Mouse (Mus musculus) kidney, adult 11 months (tissue): Measurements from ENCODE around the gene Cactin.
A peak's percentile ranks its signal among the peaks of the same experiment; 100 is the strongest.

Experiments
- DNase-seq: peaks from one replicate; pipeline ENCODE4 v3.0.0; 2022

Cactin gene

GRCm38 (mm10) chr10:81298369-81299100 lies 22.4 kb upstream of the Cactin start:
- no peak for DNase-seq

GRCm38 (mm10) chr10:81299585-81300351 lies 21.1 kb upstream of the Cactin start:
- peak; percentile 84 for DNase-seq

GRCm38 (mm10) chr10:81300352-81300907 lies 20.5 kb upstream of the Cactin start:
- DNase-seq, result peak; percentile 88

GRCm38 (mm10) chr10:81301321-81301720 lies 19.6 kb upstream of the Cactin start:
- DNase-seq, result no peak

- DNase-seq, result no peak
Measured at GRCm38 (mm10) chr10:81302288-81302687, 18.6 kb upstream of the Cactin start.

- no peak for DNase-seq
Measured at GRCm38 (mm10) chr10:81302781-81303218, 18.1 kb upstream of the Cactin start.

- no peak for DNase-seq
Measured at GRCm38 (mm10) chr10:81303258-81303657, 17.6 kb upstream of the Cactin start.

- DNase-seq, result no peak
Measured at GRCm38 (mm10) chr10:81303761-81304160, 17.1 kb upstream of the Cactin start.

GRCm38 (mm10) chr10:81304597-81305238 lies 16.2 kb upstream of the Cactin start:
- no peak for DNase-seq

- no peak for DNase-seq
Measured at GRCm38 (mm10) chr10:81305663-81306062, 15.2 kb upstream of the Cactin start.

GRCm38 (mm10) chr10:81306173-81306668 lies 14.7 kb upstream of the Cactin start:
- no peak for DNase-seq

GRCm38 (mm10) chr10:81306837-81307682 lies 13.8 kb upstream of the Cactin start:
- no peak for DNase-seq

GRCm38 (mm10) chr10:81309571-81309970 lies 11.3 kb upstream of the Cactin start:
- DNase-seq, result no peak

GRCm38 (mm10) chr10:81313581-81313980 lies 7.3 kb upstream of the Cactin start:
- DNase-seq, result no peak

GRCm38 (mm10) chr10:81314201-81314600 lies 6.7 kb upstream of the Cactin start:
- no peak for DNase-seq

GRCm38 (mm10) chr10:81315587-81315986 lies 5.3 kb upstream of the Cactin start:
- no peak for DNase-seq

- DNase-seq, result no peak
Measured at GRCm38 (mm10) chr10:81316338-81317060, 4.4 kb upstream of the Cactin start.

GRCm38 (mm10) chr10:81317273-81317672 lies 3.6 kb upstream of the Cactin start:
- DNase-seq, result peak; percentile 78

- peak; percentile 49 for DNase-seq
Measured at GRCm38 (mm10) chr10:81318589-81319329, 2.1 kb upstream of the Cactin start.

- no peak for DNase-seq
Measured at GRCm38 (mm10) chr10:81319330-81319699, 1.6 kb upstream of the Cactin start.
